Comparison of ENCODE assay signal across 8 mouse cellular contexts in the genomic region with DNA sequence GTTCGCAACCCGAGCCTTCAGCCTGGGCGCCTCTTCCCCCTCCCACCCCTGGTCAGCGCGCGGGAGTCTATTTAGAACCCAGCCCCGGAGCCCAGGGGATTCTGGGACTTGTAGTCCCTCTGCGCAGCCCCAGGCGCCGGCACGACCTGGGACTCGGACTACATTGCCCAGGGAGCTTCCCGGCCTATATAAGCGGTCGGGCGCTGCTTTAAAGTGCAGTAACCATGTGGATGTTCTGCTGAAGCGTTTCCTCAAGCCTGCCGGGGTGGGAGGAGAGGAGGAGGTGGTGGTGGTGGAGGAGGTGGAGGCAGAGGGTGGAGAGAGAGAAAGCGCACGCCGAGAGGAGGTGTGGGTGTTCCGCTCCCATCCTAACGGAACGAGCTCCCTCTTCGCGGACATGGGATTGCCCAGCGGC. TPM values are rescaled to one million over a fixed set of nuclear protein-coding genes. Genes with fewer than 3 reads are reported as not detected.
A peak's percentile ranks its signal among the peaks of the same experiment; 100 is the strongest.
DNase-seq lines count a peak whose midpoint lies in the region; ATAC-seq and TF ChIP-seq lines count a peak whose summit lies in the region.

A gene (plus strand): TSS at position 216 of the 415 bp plus-strand sequence.

- peak; percentile 95 to 97 for DNase-seq in gastrocnemius, adult 8-10 months (ENCODE audit: low spot score in 2 of 2)
- peak; percentile 90 for DNase-seq in hindlimb bud, embryonic 11.5 days (ENCODE audit: extremely low spot score, low read depth, low spot score)
- DNase-seq in left cerebral cortex, adult 8-10 months (ENCODE audit: low spot score in 2 of 2): peak; percentile 96 to 97
- peak; percentile 99 for DNase-seq in right cerebral cortex, postnatal 10 days (ENCODE audit: low spot score in 2 of 2)
- DNase-seq in urinary bladder, postnatal 25 days (ENCODE audit: low spot score): peak; percentile 92

- peaks cover 2% of the 10 kb centered on the region for H3K4me1 ChIP-seq in cortical plate, adult 2 months (ENCODE audit: control insufficient read depth, insufficient read depth, low read length)
- H3K4me1 ChIP-seq in megakaryocyte, embryonic 14.5 days: peaks cover 57% of the 10 kb centered on the region

- H3K27ac ChIP-seq in cortical plate, adult 2 months (ENCODE audit: insufficient read depth, low read length): no peak within 1 kb of the TSS

- ATAC-seq in activated CD4-positive, CD25-positive, alpha-beta regulatory T cell, adult 4 months: peak; percentile 98

- peaks cover 19% of the 10 kb centered on the region for H3K36me3 ChIP-seq in megakaryocyte, embryonic 14.5 days (replicated peaks; ENCODE audit: low read length)

- TF ChIP-seq CTCF in cortical plate, adult 2 months (IDR thresholded peaks at IDR 0.05; ENCODE audit: extremely low read depth, insufficient read depth, low read length): no peak

- no peaks in the 10 kb centered on the region for H3K9me3 ChIP-seq in megakaryocyte, embryonic 14.5 days

- peak within 1 kb of the TSS; percentile 58 for H3K4me3 ChIP-seq in cortical plate, adult 2 months (ENCODE audit: insufficient read depth, low read length)
- peak within 1 kb of the TSS; percentile 100 for H3K4me3 ChIP-seq in megakaryocyte, embryonic 14.5 days (replicated peaks)

- peak; percentile 100 for TF ChIP-seq POLR2A in cortical plate, adult 2 months (IDR thresholded peaks at IDR 0.05; ENCODE audit: extremely low read depth, insufficient read depth, low read length)

- no peaks in the 10 kb centered on the region for H3K27me3 ChIP-seq in megakaryocyte, embryonic 14.5 days (replicated peaks)

RNA-seq across cellular contexts. Expression of the gene that starts here (rescaled TPM):
- 10 to 100 TPM; 15.8 to 21.2 TPM for polyA plus RNA-seq in activated CD4-positive, CD25-positive, alpha-beta regulatory T cell, adult 4 months (2017; shearing (Covaris generic))
- polyA plus RNA-seq in cortical plate, adult 2 months (2012; rRNA removed): 152 TPM in 2 replicates
- total RNA-seq in gastrocnemius, adult 8-10 months (2022): 10 to 100 TPM; 10.2 to 18.0 (median 13.8) TPM
- 100 to 1,000 TPM; 444 to 572 (median 514) TPM for total RNA-seq in left cerebral cortex, adult 8-10 months (2022)
- 7.9 and 8.3 TPM in 2 replicates for polyA plus RNA-seq in megakaryocyte, embryonic 14.5 days (2012; ENCODE audit: insufficient read depth, low replicate concordance)

Comparison
In these comparisons a context has a peak if more than half of its experiments do, and no peak if none do; other contexts are left out.
1. RNA of the gene that starts here (total RNA-seq): 444 to 572 TPM in left cerebral cortex, adult 8-10 months; 10.2 to 18.0 TPM in gastrocnemius, adult 8-10 months; every median in the first group is over 10 times any median in the second.
2. Peak in every context shown above with its lines, with median percentiles within 50 percentile points of each other: DNase-seq.